8 mouse cellular contexts compared by ENCODE assay signal in the genomic region with DNA sequence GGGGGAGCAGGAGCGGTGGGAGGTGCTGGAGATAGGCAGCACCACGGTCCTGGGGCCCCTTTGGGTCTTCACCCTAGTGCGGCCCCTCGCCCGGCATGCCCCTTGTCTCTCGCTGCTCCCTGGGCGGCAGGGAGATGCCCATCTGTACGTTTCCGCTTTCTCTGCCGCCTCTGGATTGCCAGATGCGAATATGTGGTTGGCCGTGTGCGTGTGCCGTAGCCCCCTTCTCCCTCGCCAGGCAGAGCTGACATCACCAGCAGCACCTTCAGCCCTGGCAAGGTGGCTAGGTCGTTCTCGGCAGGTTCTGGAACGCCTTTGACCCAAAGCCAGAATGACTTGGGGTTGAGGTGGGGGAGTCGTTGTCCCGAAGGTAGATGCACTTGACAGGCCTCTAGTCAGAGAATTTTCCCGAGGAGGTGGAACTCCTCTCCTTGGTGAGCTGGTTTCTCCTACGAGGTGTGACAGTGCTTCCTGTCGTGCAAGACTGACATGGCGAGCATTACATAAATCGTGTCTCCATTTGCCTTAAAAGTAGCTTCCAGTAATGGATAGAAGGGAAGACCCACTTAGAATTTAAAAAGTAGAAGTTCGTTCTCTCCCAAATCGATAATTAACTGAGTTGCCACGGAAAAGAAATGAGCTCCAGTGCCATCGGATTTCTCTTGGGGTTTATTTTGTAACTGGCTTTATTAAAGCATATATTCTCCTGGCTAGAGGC. TPM values are rescaled to one million over a fixed set of nuclear protein-coding genes. Genes with fewer than 3 reads are reported as not detected.
DNase-seq lines count a peak whose midpoint lies in the region; ATAC-seq and TF ChIP-seq lines count a peak whose summit lies in the region.

No protein-coding gene starts in this region.

- 1% methylated on average over 29 of the region's 29 CpGs for WGBS in lung, adult 2 months
- WGBS in hindbrain, embryonic 12.5 days = 6% methylated on average over 29 of the region's 29 CpGs

- CTCF ChIA-PET in Patski (lab: Charles Lee) = interaction anchor here (0.7 to 3.5 kb wide), 25 partner anchors 9 to 283 kb away, joined by 3 to 20 read pairs (median 5); no protein-coding TSS in a partner anchor

- H3K9ac ChIP-seq in hindbrain, embryonic 12.5 days = peak overlapping the region; percentile 99

- ATAC-seq in Patski = peak; percentile 8
- no peak for ATAC-seq in hindbrain, embryonic 12.5 days (ENCODE audit: low FRiP score)
- peak; percentile 51 for ATAC-seq in megakaryocyte-erythroid progenitor cell, adult 5-6 weeks (replicated peaks; ENCODE audit: low FRiP score, low TSS enrichment, poor library complexity, severe bottlenecking)

- in situ Hi-C loops in Patski (cut with MboI; ENCODE audit: low pct_unique_long_range_greater_than_20kb) = loop anchor here (5.0 to 10.0 kb wide), 2 partner anchors 131 to 224 kb away; no protein-coding TSS in a partner anchor

- POLR2A ChIA-PET in Patski (lab: Charles Lee) = interaction anchor here (1.3 kb wide), 1 partner anchor 34 kb away, joined by 4 read pairs; no protein-coding TSS in a partner anchor

- no peak for TF ChIP-seq CTCF in lung, adult 2 months (IDR thresholded peaks at IDR 0.05; ENCODE audit: insufficient read depth, low read length)
- TF ChIP-seq CTCF in Patski (IDR thresholded peaks at IDR 0.05) = no peak
- no peak for TF ChIP-seq CTCF in cortical plate, adult 2 months (IDR thresholded peaks at IDR 0.05; ENCODE audit: extremely low read depth, insufficient read depth, low read length)

- H3K27ac ChIP-seq in cortical plate, adult 2 months (ENCODE audit: insufficient read depth, low read length) = peak overlapping the region; percentile 99
- H3K27ac ChIP-seq in hindbrain, embryonic 12.5 days = peak overlapping the region; percentile 86

- peak; percentile 64 for DNase-seq in lung, adult 2 months
- DNase-seq in lung, postnatal 10 days = no peak
- DNase-seq in Patski (ENCODE audit: low read depth, low spot score) = no peak
- DNase-seq in frontal cortex, postnatal 14 days (ENCODE audit: low spot score in 2 of 2) = no peak
- DNase-seq in adrenal gland, adult 2 months = no peak

- H3K4me1 ChIP-seq in lung, adult 2 months (ENCODE audit: control insufficient read depth, insufficient read depth, low read length) = peaks cover 18% of the 10 kb centered on the region
- peaks cover 13% of the 10 kb centered on the region for H3K4me1 ChIP-seq in cortical plate, adult 2 months (ENCODE audit: control insufficient read depth, insufficient read depth, low read length)
- H3K4me1 ChIP-seq in hindbrain, embryonic 12.5 days = peaks cover 19% of the 10 kb centered on the region

- no peaks in the 10 kb centered on the region for H3K27me3 ChIP-seq in Patski
- no peaks in the 10 kb centered on the region for H3K27me3 ChIP-seq in hindbrain, embryonic 12.5 days

- no peak for TF ChIP-seq POLR2A in lung, adult 2 months (IDR thresholded peaks at IDR 0.05; ENCODE audit: borderline replicate concordance, extremely low read depth, low read depth, low read length)
- TF ChIP-seq POLR2A in cortical plate, adult 2 months (IDR thresholded peaks at IDR 0.05; ENCODE audit: extremely low read depth, insufficient read depth, low read length) = peak; percentile 6; the same call in 1 of the 2 replicates

- H3K4me2 ChIP-seq in hindbrain, embryonic 12.5 days (replicated peaks) = peak overlapping the region; percentile 91

- H3K4me3 ChIP-seq in lung, adult 2 months (replicated peaks; ENCODE audit: extremely low read depth, low read depth, low read length) = peak overlapping the region; percentile 79
- H3K4me3 ChIP-seq in cortical plate, adult 2 months (ENCODE audit: insufficient read depth, low read length) = peak overlapping the region; percentile 97
- peak overlapping the region; percentile 96 for H3K4me3 ChIP-seq in hindbrain, embryonic 12.5 days

- no peaks in the 10 kb centered on the region for H3K9me3 ChIP-seq in hindbrain, embryonic 12.5 days (replicated peaks)

- H3K36me3 ChIP-seq in hindbrain, embryonic 12.5 days = peaks cover 32% of the 10 kb centered on the region

RNA-seq across cellular contexts. Expression of gene Calm1, which starts 1.6 kb away (rescaled TPM):
- 399 and 586 TPM in 2 replicates for polyA plus RNA-seq in lung, adult 2 months (2012; rRNA removed)
- polyA plus RNA-seq in Patski (2021) = 442 TPM
- 1,823 and 1,842 TPM in 2 replicates for polyA plus RNA-seq in cortical plate, adult 2 months (2012; rRNA removed)
- 1,638 and 1,690 TPM in 2 replicates for polyA plus RNA-seq in hindbrain, embryonic 12.5 days (2016; fragmentation: Nextera tagmentation; extraction: Ambion mirVana)
- 102 and 137 TPM in 2 replicates for total RNA-seq in megakaryocyte-erythroid progenitor cell, adult 5-6 weeks (2014; fragmentation: Nextera tagmentation)
- 509 and 519 TPM in 2 replicates for total RNA-seq in megakaryocyte-erythroid progenitor cell, adult 5-6 weeks (2017)
- total RNA-seq in adrenal gland, adult 2 months (2021) = 100 to 1,000 TPM; 404 to 437 TPM
- polyA plus RNA-seq in adrenal gland, adult 2 months (2012; rRNA removed) = 370 and 455 TPM in 2 replicates

RNA-seq across cellular contexts. Expression of gene Nrde2, which starts 41.4 kb away (rescaled TPM):
- polyA plus RNA-seq in lung, adult 2 months (2012; rRNA removed) = 7.0 and 11.6 TPM in 2 replicates
- polyA plus RNA-seq in Patski (2021) = 13.5 TPM
- polyA plus RNA-seq in cortical plate, adult 2 months (2012; rRNA removed) = 11.8 and 12.3 TPM in 2 replicates
- 15.6 and 16.7 TPM in 2 replicates for polyA plus RNA-seq in hindbrain, embryonic 12.5 days (2016; fragmentation: Nextera tagmentation; extraction: Ambion mirVana)
- total RNA-seq in megakaryocyte-erythroid progenitor cell, adult 5-6 weeks (2014; fragmentation: Nextera tagmentation) = 10.4 and 14.9 TPM in 2 replicates
- 34.5 and 36.1 TPM in 2 replicates for total RNA-seq in megakaryocyte-erythroid progenitor cell, adult 5-6 weeks (2017)
- 10 to 100 TPM; 12.8 to 17.2 TPM for total RNA-seq in adrenal gland, adult 2 months (2021)
- polyA plus RNA-seq in adrenal gland, adult 2 months (2012; rRNA removed) = 4.6 and 4.8 TPM in 2 replicates
